Mouse (Mus musculus): Measurements from ENCODE around the gene Dctn3. TPM values are rescaled to one million over a fixed set of nuclear protein-coding genes. Genes with fewer than 3 reads are reported as not detected.

Dctn3 gene
- polyA plus RNA-seq, 1 experiment from 2014 or later, result 56.9 TPM

DNA sequence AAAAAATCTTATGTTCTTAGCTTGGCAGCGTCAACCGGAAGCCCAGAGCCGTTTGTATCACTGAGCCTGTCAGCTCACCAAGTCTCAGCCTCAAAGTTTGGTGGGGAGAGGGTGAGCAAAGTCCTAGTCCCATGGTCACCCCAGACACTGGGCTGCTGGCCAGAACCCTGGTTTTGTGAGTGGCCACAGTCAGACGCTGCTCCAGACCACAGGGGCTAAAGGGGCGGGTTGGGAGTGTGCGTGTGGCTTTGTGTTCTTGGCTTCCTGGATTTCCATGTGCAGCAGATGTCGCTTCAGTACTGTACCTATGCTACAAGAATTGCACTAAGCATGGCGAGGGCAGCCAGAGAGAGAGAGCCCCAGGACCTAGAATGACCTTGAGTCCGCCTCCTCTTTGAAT is 36.2 kb upstream of the Dctn3 start:
- Histone ChIP-seq H3K4me1 (ENCODE audit: control insufficient read depth, low read depth, low read length) (peaks cover 42% of the 10 kb centered on the region), H3K9ac (ENCODE audit: low read depth, low read length) (no peak overlapping the region), H3K36me3 (ENCODE audit: control insufficient read depth, insufficient read depth) (peaks cover 4% of the 10 kb centered on the region; the same call in 1 of the 2 replicates), H3K9me3 (replicated peaks; ENCODE audit: control insufficient read depth, low read length) (no peaks in the 10 kb centered on the region), H3K27me3 (ENCODE audit: control insufficient read depth, insufficient read depth, low read depth, low read length) (no peaks in the 10 kb centered on the region), H3K4me2 (ENCODE audit: low read depth, low read length) (no peak overlapping the region), H3K27ac (ENCODE audit: low read length) (peak overlapping the region; percentile 88), H3K4me3 (ENCODE audit: low read depth, low read length) (no peak overlapping the region)
- ATAC-seq (ENCODE audit: low read depth), result peak; percentile 41
- 72% methylated on average over 9 of the region's 9 CpGs for WGBS (ENCODE audit: insufficient replicate concordance)

DNA sequence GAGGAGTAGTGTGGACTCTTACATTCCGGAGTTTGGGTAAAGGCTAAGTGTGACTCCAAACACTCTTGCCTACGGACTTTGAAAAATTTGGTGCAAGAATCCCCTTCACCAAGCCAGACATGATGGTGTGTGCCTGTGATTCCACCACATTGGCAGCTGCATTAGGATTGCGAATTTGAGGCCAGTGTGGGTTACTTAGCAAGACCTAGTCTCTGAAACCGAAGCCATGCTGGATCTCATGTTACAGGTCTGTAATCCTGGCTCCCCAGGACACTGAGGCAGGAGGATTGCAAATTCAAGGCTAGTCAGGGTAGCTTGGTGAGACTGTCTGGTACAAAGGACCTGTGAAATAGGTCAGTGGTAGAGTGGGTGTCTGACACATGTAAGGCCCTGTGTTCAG is 35.7 kb upstream of the Dctn3 start:
- Histone ChIP-seq H3K36me3 (ENCODE audit: control insufficient read depth, insufficient read depth) (peaks cover 4% of the 10 kb centered on the region; the same call in 1 of the 2 replicates), H3K9ac (ENCODE audit: low read depth, low read length) (0 out of 2 replicates have a peak overlapping the region, but pooled peaks have one; percentile 21), H3K27me3 (ENCODE audit: control insufficient read depth, insufficient read depth, low read depth, low read length) (no peaks in the 10 kb centered on the region), H3K9me3 (replicated peaks; ENCODE audit: control insufficient read depth, low read length) (no peaks in the 10 kb centered on the region), H3K4me1 (ENCODE audit: control insufficient read depth, low read depth, low read length) (peaks cover 42% of the 10 kb centered on the region), H3K4me2 (ENCODE audit: low read depth, low read length) (no peak overlapping the region), H3K4me3 (ENCODE audit: low read depth, low read length) (no peak overlapping the region), H3K27ac (ENCODE audit: low read length) (peak overlapping the region; percentile 88)
- 77% methylated on average over 4 of the region's 4 CpGs for WGBS (ENCODE audit: insufficient replicate concordance)
- no peak for ATAC-seq (ENCODE audit: low read depth)

- ATAC-seq (ENCODE audit: low read depth), result no peak
- H3K4me2 ChIP-seq (ENCODE audit: low read depth, low read length), result no peak overlapping the region
- H3K27me3 ChIP-seq (ENCODE audit: control insufficient read depth, insufficient read depth, low read depth, low read length), result no peaks in the 10 kb centered on the region
- H3K27ac ChIP-seq (ENCODE audit: low read length), result no peak overlapping the region; the same call in 1 of the 2 replicates
- H3K4me1 ChIP-seq (ENCODE audit: control insufficient read depth, low read depth, low read length), result peaks cover 42% of the 10 kb centered on the region
- no peaks in the 10 kb centered on the region for H3K9me3 ChIP-seq (replicated peaks; ENCODE audit: control insufficient read depth, low read length)
- 82% methylated on average over 11 of the region's 11 CpGs for WGBS (ENCODE audit: insufficient replicate concordance)
- H3K36me3 ChIP-seq (ENCODE audit: control insufficient read depth, insufficient read depth), result peaks cover 4% of the 10 kb centered on the region; the same call in 1 of the 2 replicates
- H3K9ac ChIP-seq (ENCODE audit: low read depth, low read length), result no peak overlapping the region
- no peak overlapping the region for H3K4me3 ChIP-seq (ENCODE audit: low read depth, low read length)
These were observed 35.1 kb upstream of the Dctn3 start for GRCm38 (mm10) chr4:41758021-41758420.

GRCm38 (mm10) chr4:41757321-41757720 is 34.4 kb upstream of the Dctn3 start:
- WGBS (ENCODE audit: insufficient replicate concordance), result 83% methylated on average over 13 of the region's 13 CpGs

DNA sequence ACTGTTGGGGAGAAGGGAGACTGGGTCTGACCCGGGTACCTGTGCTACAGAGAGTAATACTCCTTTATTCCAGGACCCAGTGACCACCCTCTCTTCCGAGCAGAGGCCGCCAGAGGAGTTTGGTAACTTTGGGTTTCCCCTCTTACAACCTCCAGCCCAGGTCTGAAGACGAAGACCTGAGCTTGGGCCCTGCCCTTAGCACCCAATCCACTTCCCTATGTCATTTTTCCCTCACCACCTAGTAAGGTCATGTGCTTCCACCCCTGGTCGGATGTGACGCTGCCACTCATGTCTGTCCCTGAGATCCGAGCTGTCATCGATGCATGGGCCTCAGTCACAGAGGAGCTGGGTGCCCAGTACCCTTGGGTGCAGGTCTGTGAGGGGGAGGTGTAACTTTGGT is 33.5 kb upstream of the Dctn3 start:
- peak overlapping the region; percentile 80; the same call in 1 of the 2 replicates for H3K9ac ChIP-seq (ENCODE audit: low read depth, low read length)
- ATAC-seq (ENCODE audit: low read depth), result no peak
- peaks cover 33% of the 10 kb centered on the region for H3K4me1 ChIP-seq (ENCODE audit: control insufficient read depth, low read depth, low read length)

More at GRCm38 (mm10) chr4:41757321-41757720, 34.4 kb upstream of the Dctn3 start:
- no peaks in the 10 kb centered on the region for H3K27me3 ChIP-seq (ENCODE audit: control insufficient read depth, insufficient read depth, low read depth, low read length)
- no peak overlapping the region for H3K4me2 ChIP-seq (ENCODE audit: low read depth, low read length)
- no peak for ATAC-seq (ENCODE audit: low read depth)
- H3K9ac ChIP-seq (ENCODE audit: low read depth, low read length), result no peak overlapping the region
- H3K27ac ChIP-seq (ENCODE audit: low read length), result no peak overlapping the region
- peaks cover 40% of the 10 kb centered on the region for H3K4me1 ChIP-seq (ENCODE audit: control insufficient read depth, low read depth, low read length)
- no peaks in the 10 kb centered on the region for H3K9me3 ChIP-seq (replicated peaks; ENCODE audit: control insufficient read depth, low read length)
- H3K36me3 ChIP-seq (ENCODE audit: control insufficient read depth, insufficient read depth), result peaks cover 4% of the 10 kb centered on the region; the same call in 1 of the 2 replicates
- no peak overlapping the region for H3K4me3 ChIP-seq (ENCODE audit: low read depth, low read length)

GRCm38 (mm10) chr4:41755338-41756305 is 32.7 kb upstream of the Dctn3 start, which contains the start of gene Sigmar1:
Sigmar1 (minus strand) TSS chr4:41756157.
- peak; percentile 78 for ATAC-seq (ENCODE audit: low read depth)
- H3K4me2 ChIP-seq (ENCODE audit: low read depth, low read length), result peak within 1 kb of the TSS; percentile 90
- under 1% methylated on average over 57 of the region's 57 CpGs for WGBS (ENCODE audit: insufficient replicate concordance)

More for the DNA sequence above, 33.5 kb upstream of the Dctn3 start:
- Histone ChIP-seq H3K27ac (ENCODE audit: low read length) (no peak overlapping the region), H3K4me3 (ENCODE audit: low read depth, low read length) (peak overlapping the region; percentile 76), H3K4me2 (ENCODE audit: low read depth, low read length) (peak overlapping the region; percentile 90), H3K9me3 (replicated peaks; ENCODE audit: control insufficient read depth, low read length) (no peaks in the 10 kb centered on the region), H3K36me3 (ENCODE audit: control insufficient read depth, insufficient read depth) (peaks cover 4% of the 10 kb centered on the region; the same call in 1 of the 2 replicates), H3K27me3 (ENCODE audit: control insufficient read depth, insufficient read depth, low read depth, low read length) (no peaks in the 10 kb centered on the region)
- 61% methylated on average over 8 of the region's 8 CpGs for WGBS (ENCODE audit: insufficient replicate concordance)

GRCm38 (mm10) chr4:41754797-41755337 is 31.9 kb upstream of the Dctn3 start, which contains the start of gene Galt:
Galt (plus strand) TSS chr4:41755228.
- 16% methylated on average over 14 of the region's 14 CpGs for WGBS (ENCODE audit: insufficient replicate concordance)

More at GRCm38 (mm10) chr4:41755338-41756305, 32.7 kb upstream of the Dctn3 start, which contains the start of gene Sigmar1:
- Histone ChIP-seq H3K36me3 (ENCODE audit: control insufficient read depth, insufficient read depth) (peaks cover 4% of the 10 kb centered on the region; the same call in 1 of the 2 replicates), H3K9me3 (replicated peaks; ENCODE audit: control insufficient read depth, low read length) (no peaks in the 10 kb centered on the region), H3K4me1 (ENCODE audit: control insufficient read depth, low read depth, low read length) (peaks cover 25% of the 10 kb centered on the region), H3K9ac (ENCODE audit: low read depth, low read length) (peak within 1 kb of the TSS; percentile 80), H3K27me3 (ENCODE audit: control insufficient read depth, insufficient read depth, low read depth, low read length) (no peaks in the 10 kb centered on the region), H3K27ac (ENCODE audit: low read length) (peak within 1 kb of the TSS; percentile 89), H3K4me3 (ENCODE audit: low read depth, low read length) (peak within 1 kb of the TSS; percentile 76)

DNA sequence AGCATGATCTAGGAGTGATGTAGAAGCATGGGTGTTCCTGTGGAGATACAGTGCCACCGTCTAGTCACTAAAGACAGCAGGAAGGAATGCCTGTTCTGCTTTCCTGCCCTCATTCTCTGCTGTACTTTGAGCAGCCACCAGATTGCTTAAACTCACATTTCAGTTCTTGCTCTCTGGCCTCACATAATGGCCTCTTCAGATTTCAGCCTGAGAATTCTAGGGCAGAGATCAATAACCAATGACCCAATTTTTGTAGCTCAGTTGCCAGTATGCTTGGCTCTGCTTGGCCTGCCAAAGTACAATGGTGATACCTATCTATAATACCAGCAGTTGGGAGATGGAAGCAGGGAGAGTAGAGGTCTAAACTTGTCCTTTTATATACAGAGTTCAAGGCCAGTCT is 22.1 kb upstream of the Dctn3 start:
- H3K9me3 ChIP-seq (replicated peaks; ENCODE audit: control insufficient read depth, low read length), result no peaks in the 10 kb centered on the region; the same call in 1 of the 2 replicates
- H3K4me3 ChIP-seq (ENCODE audit: low read depth, low read length), result no peak overlapping the region
- H3K36me3 ChIP-seq (ENCODE audit: control insufficient read depth, insufficient read depth), result no peaks in the 10 kb centered on the region
- H3K4me1 ChIP-seq (ENCODE audit: control insufficient read depth, low read depth, low read length), result peaks cover 8% of the 10 kb centered on the region
- no peak overlapping the region for H3K9ac ChIP-seq (ENCODE audit: low read depth, low read length)
- 58% methylated on average over 1 of the region's 1 CpGs for WGBS (ENCODE audit: insufficient replicate concordance)
- H3K27ac ChIP-seq (ENCODE audit: low read length), result no peak overlapping the region
- H3K4me2 ChIP-seq (ENCODE audit: low read depth, low read length), result no peak overlapping the region
- no peak for ATAC-seq (ENCODE audit: low read depth)
- no peaks in the 10 kb centered on the region for H3K27me3 ChIP-seq (ENCODE audit: control insufficient read depth, insufficient read depth, low read depth, low read length)

More at GRCm38 (mm10) chr4:41754797-41755337, 31.9 kb upstream of the Dctn3 start, which contains the start of gene Galt:
- Histone ChIP-seq H3K27me3 (ENCODE audit: control insufficient read depth, insufficient read depth, low read depth, low read length) (no peaks in the 10 kb centered on the region), H3K36me3 (ENCODE audit: control insufficient read depth, insufficient read depth) (peaks cover 4% of the 10 kb centered on the region; the same call in 1 of the 2 replicates), H3K9ac (ENCODE audit: low read depth, low read length) (peak within 1 kb of the TSS; percentile 80), H3K4me1 (ENCODE audit: control insufficient read depth, low read depth, low read length) (peaks cover 18% of the 10 kb centered on the region), H3K27ac (ENCODE audit: low read length) (peak within 1 kb of the TSS; percentile 89), H3K4me3 (ENCODE audit: low read depth, low read length) (peak within 1 kb of the TSS; percentile 76), H3K9me3 (replicated peaks; ENCODE audit: control insufficient read depth, low read length) (no peaks in the 10 kb centered on the region), H3K4me2 (ENCODE audit: low read depth, low read length) (peak within 1 kb of the TSS; percentile 90)
- peak; percentile 60 for ATAC-seq (ENCODE audit: low read depth)

All from liver, embryonic 16.5 days (tissue).